Mouse (Mus musculus) cerebellum, adult 9-11 months (tissue): Measurements from ENCODE around the gene Tmem120b.

Experiments
- DNase-seq: peaks from one replicate; pipeline ENCODE4 v3.0.0; 2022

The Tmem120b gene

DNA sequence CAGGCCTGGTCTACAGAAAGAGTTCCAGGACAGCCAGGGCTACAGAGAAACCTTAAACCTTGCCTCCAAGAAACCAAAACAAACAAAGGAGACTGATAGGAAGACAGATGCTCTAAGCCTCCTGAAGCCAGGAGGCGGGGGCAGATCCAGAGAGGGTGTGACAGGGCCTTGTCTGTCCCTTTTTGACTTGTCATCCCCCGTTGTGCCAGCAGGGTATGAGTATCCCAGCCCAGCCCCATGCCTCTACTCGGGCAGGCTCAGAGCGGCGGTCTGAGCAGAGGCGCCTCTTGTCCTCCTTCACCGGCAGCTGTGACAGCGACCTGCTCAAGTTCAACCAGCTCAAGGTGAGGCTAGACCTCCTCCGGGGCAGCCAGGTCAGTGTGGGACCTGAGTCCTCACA is 94.7 kb downstream of the Tmem120b start:
- DNase-seq = no peak

DNA sequence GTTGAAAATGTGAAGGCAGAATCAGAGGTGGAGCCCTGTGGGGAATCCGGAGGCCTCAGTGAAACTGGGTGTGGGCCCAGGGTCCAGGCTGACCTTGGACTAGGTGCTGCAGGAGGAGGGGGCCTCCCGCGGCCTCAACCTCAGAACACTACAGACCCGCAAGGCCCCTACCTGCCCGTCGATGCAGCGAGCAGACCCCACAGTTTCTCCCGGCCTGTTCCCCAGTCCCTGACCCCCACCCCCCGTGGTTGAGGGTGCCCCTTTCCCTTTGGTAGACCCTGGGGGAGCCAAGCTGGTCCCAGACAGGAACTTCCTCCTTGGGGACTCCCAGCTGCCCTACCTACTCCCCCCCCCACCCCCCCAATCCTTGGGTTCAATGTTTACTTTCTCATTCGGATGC is 98.2 kb downstream of the Tmem120b start:
- no peak for DNase-seq
